Mouse (Mus musculus): Measurements from ENCODE around the gene Oscp1. TPM values are rescaled to one million over a fixed set of nuclear protein-coding genes. Genes with fewer than 3 reads are reported as not detected.

Gene Oscp1
- polyA plus RNA-seq, 1 experiment from 2014 or later, result 19.6 TPM

GRCm38 (mm10) chr4:126096464-126097111 is 38.2 kb downstream of the Oscp1 start, which contains the start of gene Lsm10:
Lsm10 (plus strand) TSS chr4:126096623.
- Histone ChIP-seq H3K9me3 (ENCODE audit: low read length) (no peaks in the 10 kb centered on the region), H3K4me1 (ENCODE audit: insufficient read depth, low read length) (peaks cover 6% of the 10 kb centered on the region; the same call in 1 of the 2 replicates), H3K36me3 (ENCODE audit: insufficient read depth, low read length) (0 out of 2 replicates have a peak, but pooled peaks cover 5% of the 10 kb centered on the region), H3K27ac (ENCODE audit: low read length) (peak within 1 kb of the TSS; percentile 76), H3K27me3 (ENCODE audit: insufficient read depth, low read length) (no peaks in the 10 kb centered on the region), H3K9ac (replicated peaks; ENCODE audit: low read length) (peak within 1 kb of the TSS; percentile 89), H3K4me3 (ENCODE audit: low read length) (peak within 1 kb of the TSS; percentile 80), H3K4me2 (replicated peaks; ENCODE audit: low read depth, low read length) (peak within 1 kb of the TSS; percentile 65)
- WGBS, result 3% methylated on average over 37 of the region's 37 CpGs
- ATAC-seq (ENCODE audit: low FRiP score, low TSS enrichment), result peak; percentile 99

- H3K4me2 ChIP-seq (replicated peaks; ENCODE audit: low read depth, low read length), result no peak overlapping the region
- ATAC-seq (ENCODE audit: low FRiP score, low TSS enrichment), result no peak
These were observed 39.4 kb downstream of the Oscp1 start for GRCm38 (mm10) chr4:126097711-126098253.

GRCm38 (mm10) chr4:126099365-126099764 is 41.0 kb downstream of the Oscp1 start:
- Histone ChIP-seq H3K9me3 (ENCODE audit: low read length) (no peaks in the 10 kb centered on the region), H3K27me3 (ENCODE audit: insufficient read depth, low read length) (no peaks in the 10 kb centered on the region), H3K27ac (ENCODE audit: low read length) (no peak overlapping the region), H3K4me2 (replicated peaks; ENCODE audit: low read depth, low read length) (no peak overlapping the region), H3K36me3 (ENCODE audit: insufficient read depth, low read length) (0 out of 2 replicates have a peak, but pooled peaks cover 5% of the 10 kb centered on the region), H3K9ac (replicated peaks; ENCODE audit: low read length) (no peak overlapping the region), H3K4me3 (ENCODE audit: low read length) (no peak overlapping the region), H3K4me1 (ENCODE audit: insufficient read depth, low read length) (peaks cover 21% of the 10 kb centered on the region)
- 91% methylated on average over 3 of the region's 3 CpGs for WGBS
- ATAC-seq (ENCODE audit: low FRiP score, low TSS enrichment), result no peak

More at GRCm38 (mm10) chr4:126097711-126098253, 39.4 kb downstream of the Oscp1 start:
- peaks cover 14% of the 10 kb centered on the region for H3K4me1 ChIP-seq (ENCODE audit: insufficient read depth, low read length)
- no peak overlapping the region for H3K9ac ChIP-seq (replicated peaks; ENCODE audit: low read length)
- WGBS, result 90% methylated on average over 20 of the region's 20 CpGs
- no peaks in the 10 kb centered on the region for H3K27me3 ChIP-seq (ENCODE audit: insufficient read depth, low read length)
- no peak overlapping the region for H3K4me3 ChIP-seq (ENCODE audit: low read length)
- H3K36me3 ChIP-seq (ENCODE audit: insufficient read depth, low read length), result 0 out of 2 replicates have a peak, but pooled peaks cover 5% of the 10 kb centered on the region
- no peaks in the 10 kb centered on the region for H3K9me3 ChIP-seq (ENCODE audit: low read length)
- H3K27ac ChIP-seq (ENCODE audit: low read length), result no peak overlapping the region

- 0 out of 2 replicates have a peak, but pooled peaks cover 5% of the 10 kb centered on the region for H3K36me3 ChIP-seq (ENCODE audit: insufficient read depth, low read length)
- no peaks in the 10 kb centered on the region for H3K27me3 ChIP-seq (ENCODE audit: insufficient read depth, low read length)
- H3K9me3 ChIP-seq (ENCODE audit: low read length), result no peaks in the 10 kb centered on the region
- no peak for ATAC-seq (ENCODE audit: low FRiP score, low TSS enrichment)
- 85% methylated on average over 3 of the region's 3 CpGs for WGBS
- H3K4me2 ChIP-seq (replicated peaks; ENCODE audit: low read depth, low read length), result no peak overlapping the region
- H3K27ac ChIP-seq (ENCODE audit: low read length), result no peak overlapping the region
- no peak overlapping the region for H3K9ac ChIP-seq (replicated peaks; ENCODE audit: low read length)
- peaks cover 35% of the 10 kb centered on the region for H3K4me1 ChIP-seq (ENCODE audit: insufficient read depth, low read length)
- no peak overlapping the region for H3K4me3 ChIP-seq (ENCODE audit: low read length)
These were observed 42.4 kb downstream of the Oscp1 start for GRCm38 (mm10) chr4:126100764-126101163.

- ATAC-seq (ENCODE audit: low FRiP score, low TSS enrichment), result no peak
- no peaks in the 10 kb centered on the region for H3K9me3 ChIP-seq (ENCODE audit: low read length)
- 45% methylated on average over 7 of the region's 7 CpGs for WGBS
- peaks cover 32% of the 10 kb centered on the region for H3K4me1 ChIP-seq (ENCODE audit: insufficient read depth, low read length)
- 0 out of 2 replicates have a peak, but pooled peaks cover 5% of the 10 kb centered on the region for H3K36me3 ChIP-seq (ENCODE audit: insufficient read depth, low read length)
- H3K27ac ChIP-seq (ENCODE audit: low read length), result peak overlapping the region; percentile 84
- H3K27me3 ChIP-seq (ENCODE audit: insufficient read depth, low read length), result no peaks in the 10 kb centered on the region
- no peak overlapping the region for H3K4me3 ChIP-seq (ENCODE audit: low read length)
- peak overlapping the region; percentile 62 for H3K9ac ChIP-seq (replicated peaks; ENCODE audit: low read length)
- peak overlapping the region; percentile 98 for H3K4me2 ChIP-seq (replicated peaks; ENCODE audit: low read depth, low read length)
These were observed 43.9 kb downstream of the Oscp1 start for GRCm38 (mm10) chr4:126102061-126102841.

- Histone ChIP-seq H3K36me3 (ENCODE audit: insufficient read depth, low read length) (0 out of 2 replicates have a peak, but pooled peaks cover 5% of the 10 kb centered on the region), H3K27me3 (ENCODE audit: insufficient read depth, low read length) (no peaks in the 10 kb centered on the region), H3K4me1 (ENCODE audit: insufficient read depth, low read length) (peaks cover 39% of the 10 kb centered on the region), H3K27ac (ENCODE audit: low read length) (peak overlapping the region; percentile 84), H3K4me2 (replicated peaks; ENCODE audit: low read depth, low read length) (peak overlapping the region; percentile 98), H3K9me3 (ENCODE audit: low read length) (no peaks in the 10 kb centered on the region), H3K9ac (replicated peaks; ENCODE audit: low read length) (peak overlapping the region; percentile 62), H3K4me3 (ENCODE audit: low read length) (peak overlapping the region; percentile 67)
- peak; percentile 60 for ATAC-seq (ENCODE audit: low FRiP score, low TSS enrichment)
- WGBS, result under 1% methylated on average over 15 of the region's 15 CpGs
These were observed 44.8 kb downstream of the Oscp1 start for GRCm38 (mm10) chr4:126103057-126103581.

- H3K9me3 ChIP-seq (ENCODE audit: low read length), result no peaks in the 10 kb centered on the region
- H3K36me3 ChIP-seq (ENCODE audit: insufficient read depth, low read length), result 0 out of 2 replicates have a peak, but pooled peaks cover 5% of the 10 kb centered on the region
- H3K27ac ChIP-seq (ENCODE audit: low read length), result peak within 1 kb of the TSS; percentile 84
- H3K4me1 ChIP-seq (ENCODE audit: insufficient read depth, low read length), result peaks cover 44% of the 10 kb centered on the region
- H3K9ac ChIP-seq (replicated peaks; ENCODE audit: low read length), result peak within 1 kb of the TSS; percentile 73
- H3K4me2 ChIP-seq (replicated peaks; ENCODE audit: low read depth, low read length), result peak within 1 kb of the TSS; percentile 98
- 2% methylated on average over 34 of the region's 34 CpGs for WGBS
- H3K27me3 ChIP-seq (ENCODE audit: insufficient read depth, low read length), result no peaks in the 10 kb centered on the region
- peak within 1 kb of the TSS; percentile 67 for H3K4me3 ChIP-seq (ENCODE audit: low read length)
- ATAC-seq (ENCODE audit: low FRiP score, low TSS enrichment), result peak; percentile 95
These were observed 45.3 kb downstream of the Oscp1 start, which contains the start of gene Stk40 for GRCm38 (mm10) chr4:126103590-126104068. Stk40 (plus strand) TSS chr4:126103957.

GRCm38 (mm10) chr4:126104261-126105075 is 46.1 kb downstream of the Oscp1 start:
- H3K9ac ChIP-seq (replicated peaks; ENCODE audit: low read length), result peak overlapping the region; percentile 73
- WGBS, result 1% methylated on average over 34 of the region's 34 CpGs
- peak; percentile 21 for ATAC-seq (ENCODE audit: low FRiP score, low TSS enrichment)
- H3K9me3 ChIP-seq (ENCODE audit: low read length), result no peaks in the 10 kb centered on the region
- H3K4me1 ChIP-seq (ENCODE audit: insufficient read depth, low read length), result peaks cover 53% of the 10 kb centered on the region
- no peaks in the 10 kb centered on the region for H3K27me3 ChIP-seq (ENCODE audit: insufficient read depth, low read length)
- no peaks in the 10 kb centered on the region for H3K36me3 ChIP-seq (ENCODE audit: insufficient read depth, low read length)
- H3K4me3 ChIP-seq (ENCODE audit: low read length), result peak overlapping the region; percentile 67
- H3K4me2 ChIP-seq (replicated peaks; ENCODE audit: low read depth, low read length), result peak overlapping the region; percentile 98
- peak overlapping the region; percentile 63 for H3K27ac ChIP-seq (ENCODE audit: low read length)

All from kidney, embryonic 16.5 days (tissue).